Mouse (Mus musculus) layer of hippocampus, adult 8-10 months (tissue): ENCODE measurements around the gene Frmd4a. TPM values are rescaled to one million over a fixed set of nuclear protein-coding genes. Genes with fewer than 3 reads are reported as not detected.
"Not testable (repeated sequence)": the region's sequence is repeated elsewhere in the genome, so short reads cannot be mapped to it uniquely, and the experiment has no call there.

Source experiments
- DNase-seq, 2 experiments: peaks; one replicate each; pipeline ENCODE4 v3.0.0; 2022; ENCODE audit warnings: low spot score in 2 of 2
- total RNA-seq, 4 experiments: library from RNA; stranded (reverse); gene quantifications; 2 replicates each; pipeline ENCODE4 v1.2.4; 2022

Gene Frmd4a
- total RNA-seq, 4 experiments from 2014 or later: 64.6 to 84.7 (median 74.6) TPM

DNA sequence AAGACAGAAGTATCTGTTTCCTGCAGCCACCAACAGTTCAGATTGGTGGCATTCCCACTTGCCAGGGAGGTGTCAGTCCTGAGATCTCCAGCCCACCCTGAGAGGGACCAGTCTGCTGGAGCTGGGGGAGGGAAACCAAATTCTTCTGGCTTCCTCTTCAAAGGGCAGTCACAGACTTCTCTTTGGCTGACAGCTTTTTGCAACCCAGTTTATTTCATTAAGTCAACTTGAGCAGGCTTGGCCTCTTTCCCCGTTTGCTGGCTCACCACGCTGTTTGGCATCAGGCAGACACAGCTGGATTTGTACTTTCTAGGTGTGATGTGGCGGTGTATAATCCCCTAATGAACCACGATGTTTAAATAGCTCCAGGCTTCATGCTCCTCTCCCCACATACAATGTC lies 316.7 kb downstream of the Frmd4a start:
- DNase-seq: no peak

GRCm38 (mm10) chr2:4334936-4335335 lies 317.4 kb downstream of the Frmd4a start:
- DNase-seq: no peak

GRCm38 (mm10) chr2:4335881-4336280 lies 318.4 kb downstream of the Frmd4a start:
- no peak for DNase-seq

DNA sequence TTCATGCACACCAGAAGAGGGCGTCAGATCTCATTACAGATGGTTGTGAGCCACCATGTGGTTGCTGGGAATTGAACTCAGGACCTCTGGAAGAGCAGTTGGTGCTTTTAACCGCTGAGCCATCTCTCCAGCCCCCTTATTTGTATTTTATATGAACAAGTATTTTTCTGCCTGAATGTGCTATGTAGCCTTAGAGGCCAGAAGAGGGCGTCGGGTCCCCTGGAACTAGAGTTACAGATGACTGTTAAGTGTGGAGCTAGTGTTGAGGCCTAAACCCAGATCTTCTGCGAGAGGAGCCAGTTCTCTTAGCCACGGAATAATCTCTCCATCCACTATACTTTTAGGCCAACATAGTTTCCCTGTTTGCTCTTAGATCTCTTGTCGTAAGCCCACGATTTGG lies 320.8 kb downstream of the Frmd4a start:
- not testable (repeated sequence) for DNase-seq

DNA sequence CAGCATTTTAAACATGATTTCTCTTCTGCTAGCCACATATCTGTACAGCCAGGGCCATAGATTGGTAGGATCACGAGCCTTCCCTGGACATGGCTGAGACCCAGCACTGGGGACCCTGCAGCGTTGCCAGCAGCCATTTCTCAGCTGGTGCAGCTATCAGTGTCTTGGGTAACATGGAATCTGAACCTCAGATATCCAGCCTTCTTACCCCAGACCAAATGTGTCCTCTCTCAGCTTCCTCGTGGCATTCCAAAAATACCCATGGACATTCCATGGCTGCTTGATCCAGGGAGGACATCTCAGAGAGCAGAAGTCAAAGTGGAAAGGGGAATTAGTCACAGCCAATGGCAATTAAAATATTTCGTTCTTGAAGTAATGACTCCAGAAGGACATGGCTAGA lies 321.6 kb downstream of the Frmd4a start:
- no peak for DNase-seq

- no peak for DNase-seq
These were observed 322.2 kb downstream of the Frmd4a start for GRCm38 (mm10) chr2:4339530-4340218.

DNA sequence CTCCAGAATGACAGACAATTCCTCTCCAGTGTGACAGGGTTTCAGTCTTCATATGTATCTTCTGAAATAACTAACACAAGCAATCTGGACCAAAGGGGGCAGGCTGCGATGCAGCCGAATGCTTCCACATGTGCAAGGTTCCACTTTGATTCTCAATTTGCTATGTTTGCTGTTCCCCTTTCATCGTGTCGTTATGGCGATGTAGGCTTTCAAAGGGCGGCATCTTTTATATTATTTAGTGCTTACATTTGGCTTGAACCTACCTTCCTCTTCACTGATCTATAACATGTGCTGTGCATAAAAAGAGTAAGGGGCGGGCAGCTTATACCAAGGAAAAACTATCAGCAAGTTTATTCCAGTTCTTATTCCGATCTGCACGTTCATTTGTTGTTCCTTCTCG lies 322.9 kb downstream of the Frmd4a start:
- no peak for DNase-seq

DNA sequence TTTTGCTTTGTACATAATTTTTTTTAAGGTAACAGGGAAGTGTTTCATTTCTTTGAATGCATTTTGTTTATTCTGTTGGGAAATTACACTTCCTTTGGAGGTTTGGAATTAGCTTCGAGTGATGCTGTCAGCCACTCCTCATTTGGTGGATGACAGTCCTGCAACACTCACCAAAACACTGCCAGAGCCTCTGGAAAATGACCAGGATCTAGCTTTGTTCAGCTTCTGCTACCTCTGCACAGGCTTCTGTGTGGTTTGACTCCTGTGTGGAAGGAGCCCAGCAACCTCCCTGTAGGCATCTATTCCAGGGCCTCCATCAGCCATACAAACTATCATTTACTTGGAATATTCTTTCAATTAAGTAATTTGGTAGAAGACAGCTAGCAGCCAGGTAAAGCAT lies 323.6 kb downstream of the Frmd4a start:
- DNase-seq: no peak

DNA sequence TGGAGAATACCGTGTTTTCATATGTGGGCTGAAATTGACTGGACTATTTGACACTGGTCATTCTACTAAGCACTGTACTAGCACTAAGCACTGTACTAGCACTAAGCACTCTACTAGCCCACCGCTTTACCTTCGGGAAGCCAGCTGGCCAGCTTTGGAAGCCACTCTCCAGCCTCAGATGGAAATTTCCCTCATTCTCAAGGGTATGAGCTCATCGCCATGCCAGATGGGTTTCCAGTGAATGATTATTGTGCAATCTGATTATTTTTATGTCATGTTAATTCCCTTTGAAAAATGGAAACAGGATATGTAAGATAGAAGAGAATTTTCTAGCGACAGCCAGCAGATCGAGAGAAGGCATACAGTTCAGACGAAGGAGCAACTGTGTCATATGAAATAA lies 324.5 kb downstream of the Frmd4a start:
- peak in 1 of 2 experiments; percentile 24 for DNase-seq

GRCm38 (mm10) chr2:4344411-4344810 lies 326.9 kb downstream of the Frmd4a start:
- DNase-seq: no peak

DNA sequence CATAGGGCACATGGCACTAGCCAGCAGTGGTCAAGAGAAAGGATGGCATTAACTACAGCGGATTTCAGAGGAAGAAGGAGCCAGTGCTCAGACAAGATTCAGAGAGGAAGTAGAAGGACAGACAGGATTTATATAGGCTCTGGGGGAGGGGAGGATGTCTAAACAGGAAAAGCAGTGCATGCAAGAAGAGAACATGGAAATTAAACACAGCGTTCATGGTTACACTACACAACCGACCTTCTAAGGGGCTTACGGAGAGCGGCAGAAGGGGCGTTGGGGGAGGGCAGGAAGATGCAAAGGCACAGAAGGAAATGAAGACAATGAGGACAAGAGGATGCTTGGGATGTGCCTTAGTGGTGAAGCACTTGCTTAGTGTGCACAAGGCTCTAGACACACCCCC lies 328.7 kb downstream of the Frmd4a start:
- DNase-seq: no peak

- DNase-seq: no peak
These were observed 329.4 kb downstream of the Frmd4a start for GRCm38 (mm10) chr2:4346953-4347352.

DNA sequence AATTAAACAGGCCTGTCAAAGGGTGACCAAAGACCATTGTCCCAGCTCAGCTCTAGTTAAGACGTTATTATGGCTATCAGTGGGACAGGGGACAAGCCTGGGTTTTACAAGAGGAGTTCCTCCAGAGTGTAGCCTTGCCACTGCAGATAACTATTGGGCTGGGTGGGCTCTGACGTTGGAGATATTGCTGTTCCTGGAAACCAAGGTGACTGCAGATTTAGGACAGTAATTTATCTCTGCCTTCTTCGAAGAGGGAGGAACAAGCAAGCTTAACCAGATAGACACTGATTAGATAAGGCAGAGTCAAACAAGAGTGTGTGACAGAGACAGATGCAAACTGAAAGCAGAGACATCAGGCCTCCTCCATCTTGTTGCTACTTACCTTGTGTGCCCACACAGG lies 330.3 kb downstream of the Frmd4a start:
- no peak for DNase-seq

GRCm38 (mm10) chr2:4348509-4348908 lies 331.0 kb downstream of the Frmd4a start:
- DNase-seq: no peak

- DNase-seq: no peak
These were observed 339.4 kb downstream of the Frmd4a start for GRCm38 (mm10) chr2:4356812-4357384.

DNA sequence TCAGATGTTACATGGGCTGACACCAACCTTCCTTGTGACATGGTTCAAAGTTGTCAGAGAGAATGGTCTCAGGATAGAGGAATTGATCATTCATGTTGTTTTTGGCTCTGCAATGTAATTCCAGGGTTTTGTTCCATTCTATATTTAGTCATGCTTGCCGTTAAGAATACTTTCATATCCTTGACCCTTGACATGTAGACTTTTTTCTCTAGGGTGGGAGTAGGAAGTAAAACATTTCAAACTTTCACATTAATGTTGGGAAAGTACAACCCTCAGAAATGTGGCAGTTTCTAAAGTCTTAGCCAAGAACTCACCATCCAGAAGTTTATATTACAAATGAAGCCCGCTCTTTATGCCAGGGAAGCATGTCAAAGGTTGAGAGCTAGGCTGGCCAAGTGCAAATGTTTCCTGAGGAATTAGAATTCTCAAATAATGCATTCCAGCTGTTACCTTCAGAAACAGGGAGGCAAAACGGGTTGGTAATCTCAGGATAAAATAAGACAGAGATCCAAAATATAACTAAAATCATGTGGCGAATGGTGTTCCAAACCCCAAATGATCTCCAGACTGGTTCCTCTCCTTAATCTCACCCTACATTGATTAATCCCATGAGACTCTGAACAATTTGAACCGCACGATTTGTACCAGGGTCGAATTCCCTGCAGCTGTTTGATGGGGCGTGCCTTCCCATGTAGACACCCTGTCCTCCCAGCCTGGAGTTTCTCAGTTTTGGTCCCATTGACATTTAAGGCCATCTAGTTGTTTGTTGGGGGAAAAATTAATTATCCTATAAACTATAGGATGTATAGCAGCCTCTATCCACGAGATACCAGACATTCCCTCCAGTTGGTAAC lies 344.7 kb downstream of the Frmd4a start:
- no peak for DNase-seq

DNA sequence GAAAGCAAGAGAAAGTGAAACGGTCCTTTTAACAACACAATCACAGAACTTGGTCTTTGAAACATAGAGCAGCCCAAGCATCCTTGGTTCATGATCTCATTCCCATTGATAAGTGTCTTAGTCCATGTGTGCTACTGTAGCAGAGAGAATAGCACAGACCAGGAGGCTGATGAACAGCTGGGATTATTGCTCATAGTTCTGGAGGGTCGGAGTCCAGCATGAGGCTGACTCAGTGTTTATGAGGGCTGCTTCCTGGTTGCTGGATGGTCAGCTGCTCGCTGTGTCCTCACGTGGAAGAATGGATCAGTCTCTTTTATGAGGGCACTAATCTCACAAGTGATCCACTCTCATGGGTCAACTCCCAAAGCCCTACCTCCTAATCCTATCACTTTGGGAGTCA lies 347.4 kb downstream of the Frmd4a start:
- DNase-seq: no peak

- peak; percentile 30 to 34 for DNase-seq
These were observed 351.0 kb downstream of the Frmd4a start for GRCm38 (mm10) chr2:4368544-4368943.

- no peak for DNase-seq
These were observed 353.0 kb downstream of the Frmd4a start for GRCm38 (mm10) chr2:4370499-4370898.

- DNase-seq: no peak
These were observed 353.8 kb downstream of the Frmd4a start for GRCm38 (mm10) chr2:4371341-4371740.

DNA sequence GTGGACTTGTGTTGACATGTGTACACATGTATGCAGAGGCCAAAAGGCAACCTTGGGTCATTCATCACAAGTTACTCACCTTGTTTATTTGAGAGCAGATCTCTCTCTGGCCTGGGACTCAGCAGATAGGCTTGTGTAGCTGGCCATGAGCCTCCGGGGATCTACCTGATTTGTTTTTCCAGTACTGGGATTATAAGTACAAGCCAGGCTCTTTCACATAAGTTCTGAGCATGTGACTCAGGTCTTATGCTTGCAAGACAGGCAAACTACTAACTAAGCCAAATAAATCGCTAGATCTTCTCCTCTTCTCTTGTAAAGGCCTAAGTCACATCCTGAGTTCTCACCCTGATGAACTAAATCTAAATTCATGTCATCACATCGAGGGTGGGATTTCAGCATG lies 361.3 kb downstream of the Frmd4a start:
- no peak for DNase-seq

GRCm38 (mm10) chr2:4380435-4380834 lies 362.9 kb downstream of the Frmd4a start:
- no peak for DNase-seq
